Mouse (Mus musculus) small intestine, adult 2 months (tissue): ENCODE data around the gene Rpa2. TPM values are rescaled to one million over a fixed set of nuclear protein-coding genes. Genes with fewer than 3 reads are reported as not detected.
"Not testable (repeated sequence)": the region's sequence is repeated elsewhere in the genome, so short reads cannot be mapped to it uniquely, and the experiment has no call there.

Source experiments
- H3K27ac ChIP-seq: fragments of 200-500 bp; 2 replicates; pipeline ENCODE4 v1.5.1; 2012; ENCODE audit warnings: low read depth, low read length, control low read depth, inconsistent platforms; ENCODE audit not compliant: insufficient read depth
- H3K27me3 ChIP-seq: fragments of 200-500 bp; 2 replicates; pipeline ENCODE4 v1.6.1; 2012; ENCODE audit warnings: mild to moderate bottlenecking, moderate library complexity, low read length, inconsistent platforms; ENCODE audit not compliant: control insufficient read depth, insufficient read depth
- H3K36me3 ChIP-seq: fragments of 200-500 bp; 2 replicates; pipeline ENCODE4 v1.6.1; 2012; ENCODE audit warnings: mild to moderate bottlenecking, low read length, control low read depth, inconsistent platforms; ENCODE audit not compliant: control insufficient read depth, insufficient read depth
- H3K4me1 ChIP-seq: fragments of 200-500 bp; 2 replicates; pipeline ENCODE4 v1.6.1; 2012; ENCODE audit warnings: low read length, inconsistent platforms, mixed read lengths; ENCODE audit not compliant: control insufficient read depth, insufficient read depth, insufficient read length
- H3K4me3 ChIP-seq: fragments of 200-500 bp; 2 replicates; pipeline ENCODE4 v1.5.1; 2012; ENCODE audit warnings: low read depth, mild to moderate bottlenecking, control low read depth, inconsistent platforms, low read length, moderate library complexity
- CTCF ChIP-seq: fragments of 200-500 bp; IDR thresholded peaks from 2 replicates; pipeline ENCODE4 v1.5.1; 2012; ENCODE audit warnings: low read depth, mild to moderate bottlenecking, control low read depth, inconsistent platforms, low read length, moderate library complexity, mixed read lengths; ENCODE audit not compliant: insufficient replicate concordance, insufficient read length; ENCODE audit errors: extremely low read depth
- POLR2A ChIP-seq: fragments of 200-500 bp; IDR thresholded peaks from 2 replicates; pipeline ENCODE4 v1.6.1; 2012; ENCODE audit warnings: low read depth, mild to moderate bottlenecking, control low read depth, inconsistent platforms, low read length, moderate library complexity
- WGBS: fragments of 180-500 bp; shearing (Covaris S2); methylation state at CpG from one replicate; pipeline ENCODE4 v1.1.7; 2018; 5-methylcytosine and 5-hydroxymethylcytosine counted together
- polyA plus RNA-seq: library from polyadenylated mRNA; depleted of rRNA; stranded (reverse); fragments of >200 nt; gene quantifications from 2 replicates; pipeline ENCODE4 v1.2.3, GENCODE M21; 2012

The Rpa2 gene
- polyA plus RNA-seq, 1 experiment, result 8.7 TPM

DNA sequence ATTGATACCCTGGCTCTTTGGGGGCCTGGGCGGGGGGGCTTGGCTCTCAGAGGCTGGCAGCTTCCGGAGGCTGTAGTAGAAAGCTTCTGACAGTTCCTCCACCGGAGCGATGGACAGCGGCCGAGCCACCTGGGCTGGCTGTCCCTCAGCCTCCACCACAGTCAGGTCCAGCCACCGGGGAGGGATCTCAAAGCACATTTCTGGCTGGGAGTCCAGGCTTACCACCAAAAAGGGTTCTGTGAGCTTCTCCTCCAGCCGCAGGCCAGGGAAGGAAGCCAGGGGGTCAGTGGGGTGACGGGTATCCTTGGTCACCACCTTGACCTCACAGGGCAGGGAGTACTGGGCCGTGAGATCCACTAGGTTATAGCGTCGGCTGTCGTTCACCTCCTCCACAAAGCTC, 17.1 kb downstream of the Rpa2 start:
- WGBS, result 87% methylated on average over 13 of the region's 13 CpGs
- TF ChIP-seq CTCF (no peak), POLR2A (no peak)

GRCm38 (mm10) chr4:132789731-132790130, 21.6 kb downstream of the Rpa2 start:
- no peak overlapping the region for H3K27ac ChIP-seq
- no peak for TF ChIP-seq CTCF
- TF ChIP-seq POLR2A, result no peak
- H3K4me1 ChIP-seq, result no peaks in the 10 kb centered on the region; the same call in 1 of the 2 replicates
- no peak overlapping the region for H3K4me3 ChIP-seq
- 90% methylated on average over 8 of the region's 8 CpGs for WGBS
- no peaks in the 10 kb centered on the region for H3K27me3 ChIP-seq
- no peaks in the 10 kb centered on the region; the same call in 1 of the 2 replicates for H3K36me3 ChIP-seq

More for the DNA sequence above, 17.1 kb downstream of the Rpa2 start:
- H3K27me3 ChIP-seq, result no peaks in the 10 kb centered on the region
- no peaks in the 10 kb centered on the region for H3K36me3 ChIP-seq
- H3K4me3 ChIP-seq, result no peak overlapping the region
- H3K4me1 ChIP-seq, result peaks cover 3% of the 10 kb centered on the region; the same call in 1 of the 2 replicates
- no peak overlapping the region for H3K27ac ChIP-seq

GRCm38 (mm10) chr4:132793322-132794004, 25.3 kb downstream of the Rpa2 start:
- peak overlapping the region; percentile 32 for H3K4me3 ChIP-seq
- H3K36me3 ChIP-seq, H3K4me1 ChIP-seq, H3K27ac ChIP-seq, H3K27me3 ChIP-seq: not testable (repeated sequence)
- 76% methylated on average over 9 of the region's 9 CpGs for WGBS

GRCm38 (mm10) chr4:132794028-132794427, 25.9 kb downstream of the Rpa2 start:
- peak overlapping the region; percentile 32 for H3K4me3 ChIP-seq
- no peak overlapping the region; the same call in 1 of the 2 replicates for H3K27ac ChIP-seq
- peaks cover 3% of the 10 kb centered on the region for H3K4me1 ChIP-seq
- 50% methylated on average over 9 of the region's 9 CpGs for WGBS
- no peaks in the 10 kb centered on the region for H3K27me3 ChIP-seq
- no peaks in the 10 kb centered on the region; the same call in 1 of the 2 replicates for H3K36me3 ChIP-seq
- no peak for TF ChIP-seq POLR2A
- no peak for TF ChIP-seq CTCF

DNA sequence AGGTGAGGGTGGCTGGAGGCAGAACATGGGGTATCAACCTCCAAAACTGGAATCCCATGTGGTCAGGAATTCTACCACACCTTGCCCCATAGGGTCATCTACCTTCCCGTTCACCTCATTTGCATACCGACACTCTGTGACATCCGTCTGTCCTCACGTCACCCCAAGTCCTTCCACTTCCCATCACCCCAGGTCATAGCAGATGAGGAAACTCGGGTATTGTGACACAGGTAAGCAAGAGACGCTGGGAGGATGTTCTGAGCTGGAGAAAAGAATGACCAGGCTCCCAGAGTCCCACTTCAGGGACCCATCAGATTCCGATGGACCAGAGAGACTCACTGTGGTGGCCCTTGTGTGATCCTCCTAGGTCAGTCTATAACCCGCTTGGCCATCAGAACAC, 26.6 kb downstream of the Rpa2 start:
- no peak for TF ChIP-seq CTCF
- peak; percentile 12; the same call in 1 of the 2 replicates for TF ChIP-seq POLR2A
- Histone ChIP-seq H3K36me3 (no peaks in the 10 kb centered on the region; the same call in 1 of the 2 replicates), H3K27me3 (no peaks in the 10 kb centered on the region), H3K27ac (peak overlapping the region; percentile 31), H3K4me1 (peaks cover 3% of the 10 kb centered on the region), H3K4me3 (peak overlapping the region; percentile 67)
- WGBS, result 57% methylated on average over 8 of the region's 8 CpGs

DNA sequence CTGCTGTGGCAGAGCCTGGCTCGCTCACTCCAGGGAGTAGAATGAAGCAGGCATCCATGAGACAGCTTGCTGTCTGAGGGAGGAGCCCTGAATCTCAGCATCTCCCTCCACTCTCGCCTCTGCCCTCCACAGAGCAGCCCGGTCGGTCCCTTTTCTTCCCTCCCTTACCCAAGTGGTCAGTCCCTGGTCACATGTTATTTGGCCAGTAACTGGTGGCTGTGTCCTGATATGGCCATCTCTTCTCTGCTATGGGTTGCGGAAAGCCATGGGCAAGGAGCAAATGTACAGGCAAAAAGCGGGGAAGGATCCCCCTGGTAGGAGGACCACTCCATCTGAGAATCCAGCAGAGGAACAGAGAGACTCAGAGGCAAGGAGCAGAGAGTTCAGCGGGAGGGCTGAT, 27.0 kb downstream of the Rpa2 start:
- Histone ChIP-seq H3K36me3 (no peaks in the 10 kb centered on the region; the same call in 1 of the 2 replicates), H3K27me3 (no peaks in the 10 kb centered on the region), H3K27ac (peak overlapping the region; percentile 31), H3K4me1 (peaks cover 3% of the 10 kb centered on the region), H3K4me3 (peak overlapping the region; percentile 67)
- 61% methylated on average over 7 of the region's 7 CpGs for WGBS
- TF ChIP-seq POLR2A (no peak), CTCF (no peak)

DNA sequence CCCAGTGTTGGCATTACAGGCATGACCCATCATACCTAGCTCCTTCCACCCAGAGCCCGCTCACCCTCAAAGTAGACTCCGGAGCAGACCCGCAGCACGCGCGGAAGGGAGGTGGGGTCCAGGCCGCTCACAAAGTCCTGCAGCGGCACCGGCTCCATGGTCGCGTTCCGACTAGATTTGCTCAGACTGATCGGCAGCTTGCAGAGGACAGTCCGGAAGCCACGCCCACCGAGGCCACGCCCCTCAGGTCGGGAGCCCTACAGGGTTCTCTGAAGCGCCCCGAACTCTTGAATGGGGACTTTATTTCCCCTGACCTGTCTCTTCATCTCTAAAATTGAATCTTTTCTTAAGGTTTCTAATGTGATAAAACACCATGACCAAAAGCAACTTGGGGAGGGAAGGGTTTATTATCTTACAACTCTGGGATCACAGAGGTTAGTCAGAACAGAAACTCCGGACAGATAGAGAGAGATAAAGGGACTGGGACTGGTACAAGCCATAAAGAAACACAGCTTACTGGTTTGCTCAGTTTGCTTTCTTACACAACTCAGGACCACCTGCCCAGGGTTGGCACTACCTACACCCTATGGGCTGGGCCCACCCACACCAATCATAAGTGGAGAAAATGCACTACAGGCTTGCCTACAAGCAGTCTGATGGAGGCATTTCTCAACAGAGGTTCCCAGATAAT, 28.2 kb downstream of the Rpa2 start, which contains the start of gene Themis2:
TSS of gene Themis2 (minus strand) at position 192 of the 691 bp plus-strand sequence.
- under 1% methylated on average over 21 of the region's 21 CpGs for WGBS

More for the DNA sequence above, 28.2 kb downstream of the Rpa2 start, which contains the start of gene Themis2:
- Histone ChIP-seq H3K36me3 (no peaks in the 10 kb centered on the region), H3K27ac (peak within 1 kb of the TSS; percentile 31), H3K27me3 (no peaks in the 10 kb centered on the region), H3K4me3 (peak within 1 kb of the TSS; percentile 67), H3K4me1 (peaks cover 3% of the 10 kb centered on the region)
- TF ChIP-seq CTCF (no peak), POLR2A (peak; percentile 51)
